Mouse (Mus musculus) retina, embryonic 14.5 days (tissue): Measurements from ENCODE around the gene Psg22.
"Not testable (repeated sequence)": the region's sequence is repeated elsewhere in the genome, so short reads cannot be mapped to it uniquely, and the experiment has no call there.

Experiments used
- DNase-seq: peaks from one replicate; pipeline ENCODE4 v3.0.0-alpha.2; 2015; ENCODE audit warnings: low spot score

The Psg22 gene

DNA sequence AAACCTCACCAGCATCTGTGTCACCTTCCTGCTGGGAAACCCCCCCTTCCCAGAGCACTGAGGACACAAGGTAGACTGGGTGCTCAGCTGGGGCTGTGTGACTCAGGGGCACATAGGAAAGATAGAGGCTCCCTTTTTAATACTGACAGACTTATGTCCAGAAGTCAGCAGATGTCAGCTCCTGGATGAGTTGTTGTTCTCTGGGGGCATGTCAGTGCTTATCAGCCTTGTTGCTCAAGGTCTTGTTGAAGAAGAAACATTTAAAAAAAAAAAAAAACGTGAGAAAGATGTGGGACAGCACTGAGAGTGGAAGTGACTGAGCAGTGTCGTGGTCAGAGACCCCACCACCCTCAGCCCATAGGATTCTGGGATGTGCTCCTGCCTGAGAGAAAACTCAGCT, at the start of gene Psg22:
Gene Psg22 (plus strand): TSS at position 301 of the 400 bp plus-strand sequence.
- DNase-seq, result no peak

DNA sequence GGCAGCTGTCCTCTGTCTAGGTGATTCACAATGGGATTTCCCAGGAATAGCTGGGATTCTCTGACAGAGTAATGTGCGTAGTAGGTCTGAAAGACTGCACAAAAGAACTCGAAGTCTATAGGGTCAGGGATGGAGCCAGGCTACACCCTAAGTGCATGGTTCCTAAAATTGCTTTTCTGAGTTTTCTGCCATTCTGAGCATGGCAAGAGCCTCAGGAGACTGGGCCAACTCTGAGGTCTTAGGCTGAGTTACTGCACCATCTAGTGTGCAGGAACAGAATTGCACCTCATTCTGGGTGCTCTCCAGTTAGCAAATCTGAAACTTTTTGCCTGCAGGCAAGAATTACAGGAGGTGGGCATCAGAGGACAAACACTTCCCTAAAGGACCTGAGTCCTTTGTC, 38.1 kb upstream of the Psg22 start:
- DNase-seq, result peak; percentile 78

- no peak for DNase-seq
Observed at GRCm38 (mm10) chr7:18685586-18685985, 32.3 kb upstream of the Psg22 start.

DNA sequence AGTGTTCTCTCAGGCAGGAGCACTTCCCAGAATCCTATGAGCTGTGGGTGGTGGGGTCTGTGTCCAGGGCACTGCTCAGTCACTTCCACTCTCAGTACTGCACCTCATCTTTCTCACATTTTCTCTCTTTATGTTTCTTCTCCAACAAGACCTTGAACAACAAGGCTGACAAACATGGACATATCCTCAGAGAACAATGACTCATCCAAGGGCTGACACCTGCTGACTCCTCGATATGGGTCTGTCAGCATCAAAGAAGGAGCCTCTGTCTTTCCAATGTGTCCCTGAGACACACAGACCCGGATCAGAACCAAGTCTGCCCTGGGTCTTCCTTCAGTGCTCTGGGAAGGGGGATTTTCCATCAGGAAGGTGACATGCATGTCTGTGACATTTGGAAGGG, 31.8 kb upstream of the Psg22 start, which contains the start of gene Psg20:
Gene Psg20 (minus strand): TSS at position 101 of the 400 bp plus-strand sequence.
- no peak for DNase-seq

GRCm38 (mm10) chr7:18710331-18710730, 7.6 kb upstream of the Psg22 start:
- DNase-seq, result peak; percentile 37

DNA sequence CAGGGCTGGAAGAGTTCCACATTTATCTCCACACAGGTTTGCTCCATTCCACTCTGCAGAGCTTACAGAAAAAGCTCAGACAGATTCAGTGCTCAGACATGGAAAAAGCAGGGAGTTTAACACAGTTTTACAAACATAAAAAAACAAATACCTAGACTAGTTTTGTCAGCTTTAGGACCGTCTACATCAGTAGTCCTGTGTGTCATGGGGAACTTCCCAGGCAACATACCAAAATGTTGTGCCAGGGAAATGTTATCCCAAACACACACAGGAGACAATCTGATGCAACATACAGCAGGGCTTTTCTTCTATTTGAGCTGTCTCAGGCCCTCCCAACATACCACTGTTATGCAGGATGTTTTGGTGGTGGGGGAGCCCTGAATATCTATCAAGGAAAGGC, 7.0 kb upstream of the Psg22 start:
- DNase-seq, result no peak

DNA sequence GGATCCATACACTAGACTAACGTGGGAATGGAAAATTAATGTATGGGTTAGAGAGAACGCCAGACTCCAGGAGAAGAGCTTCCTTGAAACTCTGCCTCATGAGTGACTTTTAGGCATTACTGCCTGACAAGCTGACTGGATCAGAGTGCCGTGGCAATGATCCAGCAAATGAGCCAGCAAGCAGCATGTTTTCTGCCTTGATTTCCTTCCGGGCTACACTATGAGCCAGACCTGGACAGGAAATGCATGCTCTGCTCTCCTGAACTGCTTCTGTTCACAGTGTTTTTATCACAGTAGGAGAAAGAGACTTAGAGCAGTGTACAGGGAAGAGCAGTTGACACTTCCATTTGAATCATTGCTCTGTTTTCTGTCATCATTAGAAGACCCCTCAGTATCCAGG, 2.3 kb upstream of the Psg22 start:
- DNase-seq, result no peak

DNA sequence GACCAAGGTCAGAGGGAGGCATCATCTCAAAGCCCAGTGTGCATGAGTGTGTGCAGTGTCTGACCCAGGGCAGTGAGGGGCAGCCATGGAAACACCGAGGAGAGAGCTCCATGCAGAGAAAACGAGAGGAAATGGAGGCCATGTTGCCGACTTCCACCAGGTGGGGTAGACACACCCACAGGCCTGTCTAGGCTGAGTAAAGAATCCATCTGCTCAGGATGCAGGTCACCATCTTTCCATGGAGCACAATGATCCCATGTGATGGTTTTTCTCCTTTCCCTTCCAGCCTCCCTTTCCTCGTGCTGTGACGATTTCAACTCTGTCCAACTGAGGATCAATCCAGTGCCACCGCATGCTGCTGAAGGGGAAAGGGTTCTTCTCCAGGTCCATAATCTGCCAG, 6.1 kb downstream of the Psg22 start:
- DNase-seq, result no peak

- DNase-seq, result not testable (repeated sequence)
Observed at GRCm38 (mm10) chr7:18725931-18726330, 8.0 kb downstream of the Psg22 start.

GRCm38 (mm10) chr7:18728391-18728790, 10.5 kb downstream of the Psg22 start:
- DNase-seq, result no peak

DNA sequence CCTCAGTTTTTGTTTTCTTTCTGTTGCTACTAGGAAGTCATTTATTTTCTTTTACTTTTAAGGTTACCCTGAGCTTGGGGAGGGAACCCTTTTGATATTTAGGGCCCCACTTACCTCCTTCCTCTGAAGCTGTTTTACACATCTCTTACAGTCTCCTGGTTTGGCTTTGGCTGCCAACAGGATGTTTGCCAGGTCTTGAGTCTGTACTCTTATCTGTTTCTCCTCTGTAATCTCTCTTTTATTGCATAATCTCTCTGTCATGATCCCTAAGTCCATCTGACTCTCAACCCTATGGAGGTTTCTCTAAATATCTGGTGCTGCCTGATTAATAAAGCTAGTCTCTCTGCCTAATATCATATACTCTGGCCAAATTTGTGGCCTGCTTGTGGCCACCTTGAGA, 15.2 kb downstream of the Psg22 start:
- DNase-seq, result no peak

DNA sequence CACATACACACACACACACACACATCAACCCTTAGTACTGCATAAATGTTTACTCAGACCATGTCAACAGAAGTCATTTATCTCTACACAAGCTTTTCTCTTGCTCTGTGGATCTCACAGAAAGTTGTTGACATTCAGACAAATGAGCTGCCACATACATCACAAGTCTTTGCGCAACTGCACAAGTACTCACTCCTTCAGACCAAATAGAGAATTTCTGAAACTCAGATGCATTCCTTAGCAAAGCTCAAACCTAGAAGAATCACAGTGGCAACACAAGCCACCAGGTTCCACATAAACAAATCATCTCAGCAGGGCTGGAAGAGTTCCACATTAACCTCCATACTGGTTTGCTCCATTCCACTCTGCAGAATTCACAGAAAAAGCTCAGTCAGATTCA, 16.6 kb downstream of the Psg22 start:
- DNase-seq, result no peak

- peak; percentile 22 for DNase-seq
Observed at GRCm38 (mm10) chr7:18746189-18746860, 28.4 kb downstream of the Psg22 start.

- not testable (repeated sequence) for DNase-seq
Observed at GRCm38 (mm10) chr7:18747420-18747819, 29.5 kb downstream of the Psg22 start.

DNA sequence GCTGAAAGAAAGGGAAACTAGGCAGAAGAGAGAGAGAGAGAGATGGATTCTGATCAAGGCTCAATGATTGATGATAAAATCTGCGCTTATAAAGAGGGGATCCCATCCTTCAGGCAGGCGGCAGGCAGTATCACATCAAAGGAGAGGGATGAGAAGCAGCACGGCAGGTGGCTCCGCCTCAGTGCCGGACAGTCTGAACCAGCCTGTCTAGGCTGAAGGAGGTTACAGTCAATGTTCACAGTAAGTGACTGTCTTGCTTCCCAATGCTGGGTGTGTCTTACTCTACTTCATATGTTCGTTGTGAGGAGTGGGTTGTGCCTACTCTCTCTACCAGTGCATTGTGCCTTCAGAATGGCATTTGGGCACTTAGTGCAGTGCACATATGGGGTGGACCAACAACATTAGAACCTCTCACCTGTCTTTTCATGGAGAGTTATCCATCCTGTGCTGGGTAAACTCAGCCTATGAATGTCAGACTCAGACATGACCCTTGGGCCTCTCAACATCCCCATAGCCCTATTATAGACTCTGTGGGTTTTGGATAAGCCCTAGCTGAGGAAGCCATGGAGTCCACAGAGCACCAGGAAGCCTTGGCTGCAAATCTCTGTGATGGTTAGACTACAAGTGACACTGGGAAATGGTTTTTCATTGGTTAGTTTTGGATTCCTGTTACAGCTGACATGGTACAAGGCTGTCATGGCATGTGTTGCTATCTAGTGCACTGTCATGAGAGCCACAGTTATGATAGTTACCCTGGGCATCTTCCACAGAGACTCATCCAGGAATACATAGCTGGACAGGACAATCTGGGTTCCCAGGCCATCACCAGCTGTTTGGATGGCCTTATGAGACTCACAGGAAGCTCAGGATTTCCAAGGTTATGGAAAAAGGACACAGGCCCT, 31.4 kb downstream of the Psg22 start:
- no peak for DNase-seq

GRCm38 (mm10) chr7:18749896-18750477, 32.1 kb downstream of the Psg22 start:
- peak; percentile 85 for DNase-seq

GRCm38 (mm10) chr7:18760152-18760551, 42.3 kb downstream of the Psg22 start:
- DNase-seq, result not testable (repeated sequence)

GRCm38 (mm10) chr7:18762885-18763284, 45.0 kb downstream of the Psg22 start:
- not testable (repeated sequence) for DNase-seq
